Mouse (Mus musculus): ENCODE results near the gene Oit1. TPM values are rescaled to one million over a fixed set of nuclear protein-coding genes. Genes with fewer than 3 reads are reported as not detected.
A peak's percentile ranks its signal among the peaks of the same experiment; 100 is the strongest.

Gene Oit1
- polyA plus RNA-seq, 1 experiment from 2014 or later, result not detected

- Histone ChIP-seq H3K27me3 (replicated peaks) (no peaks in the 10 kb centered on the region), H3K9ac (no peak overlapping the region)
Measured at GRCm38 (mm10) chr14:8331307-8331905, 47.1 kb downstream of the Oit1 start.

DNA sequence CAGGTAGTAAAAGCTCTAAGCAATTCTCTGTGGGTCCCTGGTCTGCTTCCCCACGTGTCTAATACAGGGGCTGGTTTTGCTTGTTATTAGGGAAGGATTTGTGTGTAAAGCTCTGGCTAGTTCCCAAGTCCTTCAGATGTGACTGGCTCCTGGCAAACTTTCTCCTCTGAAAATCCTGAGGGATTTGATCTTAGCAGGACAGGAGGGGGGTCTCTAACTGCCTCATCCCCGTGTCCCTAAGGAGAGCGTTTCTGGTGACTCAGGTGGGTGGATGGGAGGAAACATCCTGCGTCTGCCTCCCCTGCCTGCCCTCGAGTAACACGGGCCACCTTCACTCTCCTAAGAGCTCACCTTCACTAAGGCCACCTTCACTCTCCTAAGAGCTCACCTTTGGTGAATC, 48.2 kb downstream of the Oit1 start:
- H3K27me3 ChIP-seq (replicated peaks), result no peaks in the 10 kb centered on the region
- no peaks in the 10 kb centered on the region for H3K9me3 ChIP-seq (replicated peaks)
- H3K27ac ChIP-seq, result no peak overlapping the region
- no peak overlapping the region for H3K9ac ChIP-seq
- H3K4me3 ChIP-seq, result no peak overlapping the region
- no peak overlapping the region for H3K4me2 ChIP-seq
- WGBS (ENCODE audit: insufficient replicate concordance), result 61% methylated on average over 6 of the region's 6 CpGs
- no peaks in the 10 kb centered on the region for H3K4me1 ChIP-seq
- no peaks in the 10 kb centered on the region for H3K36me3 ChIP-seq
- ATAC-seq, result no peak

More at GRCm38 (mm10) chr14:8331307-8331905, 47.1 kb downstream of the Oit1 start:
- Histone ChIP-seq H3K36me3 (no peaks in the 10 kb centered on the region), H3K27ac (no peak overlapping the region), H3K9me3 (replicated peaks) (no peaks in the 10 kb centered on the region), H3K4me3 (no peak overlapping the region), H3K4me2 (no peak overlapping the region), H3K4me1 (no peaks in the 10 kb centered on the region)
- WGBS (ENCODE audit: insufficient replicate concordance), result 71% methylated on average over 14 of the region's 14 CpGs
- ATAC-seq, result no peak

- WGBS (ENCODE audit: insufficient replicate concordance), result 56% methylated on average over 4 of the region's 4 CpGs
- Histone ChIP-seq H3K9me3 (replicated peaks) (no peaks in the 10 kb centered on the region), H3K27me3 (replicated peaks) (no peaks in the 10 kb centered on the region), H3K4me1 (no peaks in the 10 kb centered on the region), H3K4me2 (no peak overlapping the region), H3K9ac (no peak overlapping the region), H3K36me3 (no peaks in the 10 kb centered on the region), H3K27ac (no peak overlapping the region), H3K4me3 (no peak overlapping the region)
- ATAC-seq, result no peak
Measured at GRCm38 (mm10) chr14:8329552-8329951, 49.0 kb downstream of the Oit1 start.

GRCm38 (mm10) chr14:8327371-8327770, 51.2 kb downstream of the Oit1 start:
- 0 out of 2 replicates have a peak, but pooled peaks cover 3% of the 10 kb centered on the region for H3K27me3 ChIP-seq (replicated peaks)
- no peak overlapping the region for H3K9ac ChIP-seq
- ATAC-seq, result no peak
- H3K4me1 ChIP-seq, result no peaks in the 10 kb centered on the region
- no peak overlapping the region for H3K27ac ChIP-seq
- H3K4me3 ChIP-seq, result no peak overlapping the region
- no peaks in the 10 kb centered on the region for H3K36me3 ChIP-seq
- WGBS (ENCODE audit: insufficient replicate concordance), result 42% methylated on average over 1 of the region's 1 CpGs
- no peak overlapping the region for H3K4me2 ChIP-seq
- no peaks in the 10 kb centered on the region for H3K9me3 ChIP-seq (replicated peaks)

DNA sequence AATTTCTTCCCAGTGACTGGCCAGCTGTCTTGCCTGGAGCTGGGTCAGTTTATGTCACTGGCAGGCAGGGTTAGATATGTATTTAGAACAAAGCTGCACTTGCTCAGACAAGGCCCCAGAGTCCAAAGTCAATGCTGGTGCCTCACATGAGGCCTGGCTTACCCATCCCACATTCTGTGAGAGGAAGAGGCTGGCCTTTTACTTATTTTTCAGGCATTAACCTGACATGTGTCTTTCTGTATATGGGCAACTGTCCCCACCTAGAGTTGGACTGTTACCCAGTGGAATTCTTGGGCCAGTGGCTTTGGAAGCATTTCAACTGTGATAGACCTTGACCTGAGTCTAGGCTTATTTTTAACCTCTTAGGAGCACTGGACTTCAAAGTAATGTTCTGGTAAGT, 51.6 kb downstream of the Oit1 start:
- 0 out of 2 replicates have a peak, but pooled peaks cover 3% of the 10 kb centered on the region for H3K27me3 ChIP-seq (replicated peaks)
- no peaks in the 10 kb centered on the region for H3K4me1 ChIP-seq
- H3K9me3 ChIP-seq (replicated peaks), result no peaks in the 10 kb centered on the region
- no peak overlapping the region for H3K4me3 ChIP-seq
- no peak overlapping the region for H3K27ac ChIP-seq
- no peak for ATAC-seq
- no peaks in the 10 kb centered on the region for H3K36me3 ChIP-seq
- H3K4me2 ChIP-seq, result no peak overlapping the region
- no peak overlapping the region for H3K9ac ChIP-seq

GRCm38 (mm10) chr14:8325746-8326145, 52.8 kb downstream of the Oit1 start:
- H3K9me3 ChIP-seq (replicated peaks), result no peaks in the 10 kb centered on the region
- H3K27ac ChIP-seq, result no peak overlapping the region
- no peak for ATAC-seq
- no peak overlapping the region for H3K9ac ChIP-seq
- 0 out of 2 replicates have a peak, but pooled peaks cover 3% of the 10 kb centered on the region for H3K27me3 ChIP-seq (replicated peaks)
- H3K4me3 ChIP-seq, result no peak overlapping the region
- 56% methylated on average over 4 of the region's 4 CpGs for WGBS (ENCODE audit: insufficient replicate concordance)
- no peaks in the 10 kb centered on the region for H3K36me3 ChIP-seq
- no peaks in the 10 kb centered on the region for H3K4me1 ChIP-seq
- H3K4me2 ChIP-seq, result no peak overlapping the region

GRCm38 (mm10) chr14:8320528-8320927, 58.0 kb downstream of the Oit1 start:
- Histone ChIP-seq H3K27ac (no peak overlapping the region), H3K9ac (no peak overlapping the region), H3K4me1 (no peaks in the 10 kb centered on the region), H3K27me3 (replicated peaks) (peaks cover 38% of the 10 kb centered on the region), H3K36me3 (no peaks in the 10 kb centered on the region), H3K4me2 (no peak overlapping the region), H3K9me3 (replicated peaks) (no peaks in the 10 kb centered on the region), H3K4me3 (no peak overlapping the region)
- 55% methylated on average over 3 of the region's 3 CpGs for WGBS (ENCODE audit: insufficient replicate concordance)
- no peak for ATAC-seq

GRCm38 (mm10) chr14:8317194-8318097, 61.1 kb downstream of the Oit1 start, which contains the start of gene Fam107a:
Gene Fam107a, minus strand, starts transcription at chr14:8318023.
- Histone ChIP-seq H3K27me3 (replicated peaks) (peaks cover 45% of the 10 kb centered on the region), H3K9ac (no peak within 1 kb of the TSS), H3K36me3 (no peaks in the 10 kb centered on the region), H3K4me1 (peaks cover 5% of the 10 kb centered on the region; the same call in 1 of the 2 replicates), H3K4me2 (peak within 1 kb of the TSS; percentile 34), H3K27ac (no peak within 1 kb of the TSS), H3K9me3 (replicated peaks) (no peaks in the 10 kb centered on the region), H3K4me3 (peak within 1 kb of the TSS; percentile 13; the same call in 1 of the 2 replicates)
- 10% methylated on average over 41 of the region's 41 CpGs for WGBS (ENCODE audit: insufficient replicate concordance)
- no peak; the same call in 1 of the 2 replicates for ATAC-seq

GRCm38 (mm10) chr14:8316366-8317193, 62.0 kb downstream of the Oit1 start:
- Histone ChIP-seq H3K9ac (no peak overlapping the region), H3K36me3 (no peaks in the 10 kb centered on the region), H3K4me2 (peak overlapping the region; percentile 34; the same call in 1 of the 2 replicates), H3K27ac (no peak overlapping the region), H3K4me3 (no peak overlapping the region), H3K4me1 (peaks cover 5% of the 10 kb centered on the region; the same call in 1 of the 2 replicates), H3K9me3 (replicated peaks) (no peaks in the 10 kb centered on the region), H3K27me3 (replicated peaks) (peaks cover 48% of the 10 kb centered on the region)
- WGBS (ENCODE audit: insufficient replicate concordance), result 4% methylated on average over 23 of the region's 23 CpGs
- ATAC-seq, result no peak

- H3K9ac ChIP-seq, result no peak overlapping the region
- no peaks in the 10 kb centered on the region for H3K36me3 ChIP-seq
- H3K9me3 ChIP-seq (replicated peaks), result no peaks in the 10 kb centered on the region
- 56% methylated on average over 6 of the region's 6 CpGs for WGBS (ENCODE audit: insufficient replicate concordance)
- H3K27me3 ChIP-seq (replicated peaks), result peaks cover 49% of the 10 kb centered on the region
- no peak for ATAC-seq
- no peak overlapping the region for H3K4me3 ChIP-seq
- H3K4me1 ChIP-seq, result peaks cover 5% of the 10 kb centered on the region; the same call in 1 of the 2 replicates
- no peak overlapping the region for H3K27ac ChIP-seq
- no peak overlapping the region for H3K4me2 ChIP-seq
Measured at GRCm38 (mm10) chr14:8315169-8315568, 63.4 kb downstream of the Oit1 start.

DNA sequence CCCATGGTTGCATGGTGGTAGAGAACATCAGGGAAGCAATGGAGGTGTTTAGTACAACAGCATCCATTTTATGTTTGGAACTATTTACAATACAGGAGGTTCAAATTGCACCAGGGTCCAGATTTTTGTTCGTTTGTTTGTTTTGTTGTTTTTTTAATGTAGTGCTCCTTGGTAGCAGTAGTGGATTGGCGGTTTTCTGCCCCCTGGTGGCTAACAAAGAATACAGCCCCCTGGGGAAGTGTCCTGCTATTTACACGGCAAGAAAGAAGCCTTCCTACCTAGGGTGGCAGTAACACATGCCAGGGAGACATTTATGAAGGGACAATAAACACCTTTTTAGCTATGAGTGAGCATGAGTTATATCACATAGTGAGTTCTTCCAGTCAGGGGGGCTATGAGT, 64.0 kb downstream of the Oit1 start:
- Histone ChIP-seq H3K9ac (no peak overlapping the region), H3K27ac (no peak overlapping the region), H3K27me3 (replicated peaks) (peaks cover 49% of the 10 kb centered on the region)

More for the DNA sequence above, 64.0 kb downstream of the Oit1 start:
- H3K36me3 ChIP-seq, result no peaks in the 10 kb centered on the region
- peaks cover 5% of the 10 kb centered on the region; the same call in 1 of the 2 replicates for H3K4me1 ChIP-seq
- H3K9me3 ChIP-seq (replicated peaks), result no peaks in the 10 kb centered on the region
- no peak for ATAC-seq
- no peak overlapping the region for H3K4me2 ChIP-seq
- H3K4me3 ChIP-seq, result no peak overlapping the region
- 8% methylated on average over 3 of the region's 3 CpGs for WGBS (ENCODE audit: insufficient replicate concordance)

All from liver, embryonic 12.5 days (tissue).